Mouse (Mus musculus) midbrain, embryonic 16.5 days (tissue): ENCODE measurements around the gene Trpc6. TPM values are rescaled to one million over a fixed set of nuclear protein-coding genes. Genes with fewer than 3 reads are reported as not detected.

Experiments used
- ATAC-seq: fragments of 200-750 bp; cut with Nextera tagmentation; 2 replicates; pipeline ENCODE4 v1.8.0; 2017; ENCODE audit warnings: moderate TSS enrichment
- H3K27ac ChIP-seq: fragments of 300-500 bp; sonication (generic); 2 replicates; pipeline ENCODE4 v1.5.1; 2014; ENCODE audit warnings: mild to moderate bottlenecking, low read length, mixed read lengths
- H3K27me3 ChIP-seq: fragments of 300-500 bp; sonication (generic); 2 replicates; pipeline ENCODE4 v1.6.1; 2014; ENCODE audit warnings: low read depth, low read length, mixed read lengths; ENCODE audit not compliant: control insufficient read depth, insufficient read depth
- H3K36me3 ChIP-seq: fragments of 300-500 bp; sonication (generic); 2 replicates; pipeline ENCODE4 v1.6.1; 2014; ENCODE audit warnings: mild to moderate bottlenecking, low read length, moderate library complexity, mixed read lengths; ENCODE audit not compliant: control insufficient read depth, insufficient read depth
- H3K4me1 ChIP-seq: fragments of 300-500 bp; sonication (generic); 2 replicates; pipeline ENCODE4 v1.6.1; 2014; ENCODE audit warnings: mild to moderate bottlenecking, low read length, mixed read lengths; ENCODE audit not compliant: control insufficient read depth, insufficient read depth
- H3K4me2 ChIP-seq: fragments of 300-500 bp; sonication (generic); 2 replicates; pipeline ENCODE4 v1.6.1; 2014; ENCODE audit warnings: mild to moderate bottlenecking, low read length, mixed read lengths
- H3K4me3 ChIP-seq: fragments of 300-500 bp; sonication (generic); 2 replicates; pipeline ENCODE4 v1.5.1; 2014; ENCODE audit warnings: low read depth, mild to moderate bottlenecking, low read length, moderate library complexity, mixed read lengths
- H3K9ac ChIP-seq: fragments of 300-500 bp; sonication (generic); 2 replicates; pipeline ENCODE4 v1.6.1; 2014; ENCODE audit warnings: low read depth, low read length, mixed read lengths
- H3K9me3 ChIP-seq: fragments of 300-500 bp; sonication (generic); replicated peaks from 2 replicates; pipeline ENCODE4 v1.6.1; 2014; ENCODE audit warnings: mild to moderate bottlenecking, low read length, mixed read lengths; ENCODE audit not compliant: control insufficient read depth, poor library complexity, severe bottlenecking
- WGBS: fragments of 180-500 bp; shearing (Covaris S2); extraction: QIAGEN DNeasy Blood & Tissue Kit; methylation state at CpG from one replicate; pipeline ENCODE4 v1.1.7; 2014; 5-methylcytosine and 5-hydroxymethylcytosine counted together
- polyA plus RNA-seq: library from polyadenylated mRNA; unstranded; fragments of >200 nt; fragmentation: Nextera tagmentation; extraction: Ambion mirVana; gene quantifications from 2 replicates; pipeline ENCODE4 v1.2.1, GENCODE M21; 2015

Trpc6 gene
- 0.49 and 0.76 TPM in 2 replicates for polyA plus RNA-seq

DNA sequence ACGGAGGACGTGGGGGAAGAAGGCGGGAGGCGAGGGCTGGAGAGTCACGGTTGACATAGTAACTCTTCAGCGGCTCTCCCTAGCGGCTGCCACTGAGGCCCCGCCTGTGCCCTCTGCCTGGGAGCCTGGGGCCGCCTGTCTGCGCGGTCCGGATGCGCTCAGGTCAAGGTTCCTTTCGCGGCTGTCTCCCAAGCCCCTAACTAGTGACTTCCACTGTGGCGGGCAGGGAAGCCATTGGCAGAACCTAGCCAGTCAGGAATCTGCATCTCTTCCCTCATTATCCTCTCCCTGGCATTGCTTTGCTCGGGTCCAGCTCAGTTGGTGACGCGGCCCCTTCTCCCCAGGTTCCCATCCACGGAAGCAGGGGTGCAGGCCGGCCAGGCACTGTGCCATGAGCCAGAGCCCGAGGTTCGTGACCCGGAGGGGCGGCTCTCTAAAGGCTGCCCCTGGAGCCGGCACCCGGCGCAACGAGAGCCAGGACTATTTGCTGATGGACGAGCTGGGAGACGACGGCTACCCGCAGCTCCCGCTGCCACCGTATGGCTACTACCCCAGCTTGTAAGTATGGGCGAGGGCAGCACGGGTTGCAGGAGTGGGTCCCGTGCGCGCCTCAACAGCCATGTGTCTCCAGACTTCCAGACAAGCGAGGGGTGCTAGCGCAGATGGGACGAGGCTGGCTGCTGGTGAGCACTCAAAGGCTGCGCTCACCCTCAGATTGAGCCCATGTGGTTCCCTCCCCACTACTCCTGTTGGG is at the start of gene Trpc6:
Gene Trpc6 (plus strand): TSS at position 102 of the 754 bp plus-strand sequence.
- WGBS: under 1% methylated on average over 43 of the region's 44 CpGs
- H3K27me3 ChIP-seq: no peaks in the 10 kb centered on the region
- peak within 1 kb of the TSS; percentile 67 for H3K4me3 ChIP-seq
- H3K4me1 ChIP-seq: peaks cover 8% of the 10 kb centered on the region; the same call in 1 of the 2 replicates
- no peaks in the 10 kb centered on the region for H3K9me3 ChIP-seq
- peak within 1 kb of the TSS; percentile 99 for H3K4me2 ChIP-seq
- ATAC-seq: peak; percentile 95
- H3K9ac ChIP-seq: peak within 1 kb of the TSS; percentile 73
- H3K27ac ChIP-seq: no peak within 1 kb of the TSS
- no peaks in the 10 kb centered on the region for H3K36me3 ChIP-seq

DNA sequence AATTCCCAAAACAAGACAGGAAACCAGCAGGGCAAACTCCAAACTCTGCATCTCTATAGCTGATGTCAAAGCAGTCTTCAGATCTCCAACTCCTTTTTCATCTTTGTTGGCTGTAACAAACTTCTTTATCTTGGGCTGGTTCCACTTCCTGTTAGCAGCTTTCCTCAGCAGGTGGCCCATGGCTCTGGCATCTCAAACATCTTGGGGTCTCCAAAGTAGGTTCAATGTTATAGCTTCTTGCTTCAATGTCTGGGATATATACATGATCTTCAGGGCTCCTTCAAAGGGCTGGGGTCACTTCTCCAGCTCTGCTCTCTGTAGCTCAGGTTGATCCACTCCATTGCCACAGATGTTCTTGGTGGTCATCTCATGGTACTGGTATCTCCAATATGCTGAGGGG is 23.0 kb upstream of the Trpc6 start:
- no peaks in the 10 kb centered on the region for H3K27me3 ChIP-seq
- H3K4me3 ChIP-seq: no peak overlapping the region
- no peaks in the 10 kb centered on the region for H3K9me3 ChIP-seq
- H3K4me2 ChIP-seq: no peak overlapping the region
- H3K4me1 ChIP-seq: no peaks in the 10 kb centered on the region
- no peak overlapping the region for H3K27ac ChIP-seq
- no peak for ATAC-seq
- H3K36me3 ChIP-seq: no peaks in the 10 kb centered on the region
- H3K9ac ChIP-seq: no peak overlapping the region

DNA sequence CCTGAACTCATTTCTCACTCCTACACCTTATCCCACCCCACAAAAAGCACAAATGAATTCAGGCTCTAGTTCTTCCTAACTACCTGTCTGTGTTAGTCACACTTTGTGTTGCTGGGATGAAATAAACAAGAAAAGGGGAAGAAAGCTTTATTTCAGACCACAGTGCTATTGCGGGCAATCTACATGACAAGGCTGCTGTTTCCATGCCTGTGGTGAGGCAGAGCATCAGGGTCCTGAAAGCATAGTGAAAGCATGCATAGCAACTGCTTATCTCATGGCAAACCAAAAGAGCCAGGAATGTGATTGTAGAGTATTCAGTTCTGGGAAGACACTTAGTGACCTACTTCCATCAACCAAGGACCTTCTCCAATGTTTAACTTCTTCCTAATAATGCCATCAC is 10.3 kb upstream of the Trpc6 start:
- Histone ChIP-seq H3K36me3 (no peaks in the 10 kb centered on the region), H3K4me3 (no peak overlapping the region), H3K4me1 (no peaks in the 10 kb centered on the region), H3K9ac (no peak overlapping the region), H3K4me2 (no peak overlapping the region), H3K27ac (no peak overlapping the region), H3K27me3 (no peaks in the 10 kb centered on the region), H3K9me3 (no peaks in the 10 kb centered on the region)
- no peak for ATAC-seq
- WGBS: 96% methylated on average over 1 of the region's 1 CpGs

GRCm38 (mm10) chr9:8545236-8545635 is 1.3 kb downstream of the Trpc6 start:
- Histone ChIP-seq H3K4me2 (no peak overlapping the region), H3K9ac (no peak overlapping the region), H3K9me3 (no peaks in the 10 kb centered on the region), H3K36me3 (no peaks in the 10 kb centered on the region), H3K27me3 (no peaks in the 10 kb centered on the region), H3K27ac (no peak overlapping the region), H3K4me3 (no peak overlapping the region), H3K4me1 (peaks cover 8% of the 10 kb centered on the region; the same call in 1 of the 2 replicates)
- WGBS: 85% methylated on average over 2 of the region's 2 CpGs
- ATAC-seq: no peak

DNA sequence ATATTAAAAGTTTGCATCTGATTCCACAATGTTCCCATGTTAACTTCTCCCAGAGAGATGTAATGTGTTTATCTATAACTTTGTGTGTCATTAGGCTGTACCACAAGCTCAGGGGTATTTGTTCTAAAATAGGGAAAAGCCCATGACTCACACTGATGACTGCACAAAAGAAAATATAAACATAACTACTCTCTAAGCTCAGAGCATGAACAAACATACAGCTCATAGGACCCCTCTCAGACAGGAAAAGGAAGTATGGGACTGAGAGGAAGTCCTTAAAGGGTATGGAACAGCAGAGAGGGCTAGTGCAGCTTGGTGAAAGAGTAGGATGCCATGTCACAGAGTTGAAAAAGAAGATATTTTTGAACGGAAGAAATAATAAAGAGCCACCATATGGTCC is 14.6 kb downstream of the Trpc6 start:
- ATAC-seq: no peak
- 78% methylated on average over 1 of the region's 1 CpGs for WGBS
- H3K27me3 ChIP-seq: no peaks in the 10 kb centered on the region

DNA sequence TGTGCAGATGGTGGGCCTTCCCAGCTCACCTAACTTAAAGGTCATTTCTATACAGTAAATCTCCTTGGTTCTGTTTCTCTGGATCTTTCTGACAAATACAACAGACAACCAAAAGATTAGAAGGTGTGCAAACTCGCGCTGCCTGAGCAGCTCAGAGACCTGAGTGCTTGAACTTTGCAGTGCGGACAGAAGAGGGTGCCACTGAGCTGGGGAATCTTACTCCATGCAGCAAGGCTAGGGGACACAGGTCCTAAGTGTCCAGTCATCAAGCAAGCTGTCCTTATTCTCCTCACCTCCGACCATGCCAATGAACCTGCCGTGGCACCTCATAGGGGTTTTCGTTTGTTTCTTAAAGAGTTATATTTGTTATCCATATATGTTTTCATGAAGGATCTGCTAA is 48.7 kb downstream of the Trpc6 start:
- Histone ChIP-seq H3K27ac (no peak overlapping the region), H3K4me3 (no peak overlapping the region), H3K9ac (no peak overlapping the region), H3K9me3 (no peaks in the 10 kb centered on the region), H3K4me2 (no peak overlapping the region), H3K4me1 (no peaks in the 10 kb centered on the region), H3K27me3 (no peaks in the 10 kb centered on the region), H3K36me3 (no peaks in the 10 kb centered on the region)
- ATAC-seq: no peak
- 50% methylated on average over 6 of the region's 6 CpGs for WGBS

More for the DNA sequence above, 14.6 kb downstream of the Trpc6 start:
- Histone ChIP-seq H3K27ac (no peak overlapping the region), H3K9me3 (no peaks in the 10 kb centered on the region), H3K36me3 (no peaks in the 10 kb centered on the region), H3K4me1 (no peaks in the 10 kb centered on the region), H3K9ac (no peak overlapping the region), H3K4me3 (no peak overlapping the region), H3K4me2 (no peak overlapping the region)

GRCm38 (mm10) chr9:8597089-8597488 is 53.1 kb downstream of the Trpc6 start:
- no peaks in the 10 kb centered on the region for H3K27me3 ChIP-seq
- H3K9ac ChIP-seq: no peak overlapping the region
- no peak overlapping the region for H3K27ac ChIP-seq
- H3K36me3 ChIP-seq: no peaks in the 10 kb centered on the region
- no peak overlapping the region for H3K4me3 ChIP-seq
- WGBS: 48% methylated on average over 1 of the region's 1 CpGs
- no peaks in the 10 kb centered on the region for H3K4me1 ChIP-seq
- no peaks in the 10 kb centered on the region for H3K9me3 ChIP-seq
- ATAC-seq: no peak
- H3K4me2 ChIP-seq: no peak overlapping the region

- H3K36me3 ChIP-seq: no peaks in the 10 kb centered on the region
- H3K9me3 ChIP-seq: no peaks in the 10 kb centered on the region
- H3K27me3 ChIP-seq: no peaks in the 10 kb centered on the region
- ATAC-seq: no peak
- H3K9ac ChIP-seq: no peak overlapping the region
- no peak overlapping the region for H3K27ac ChIP-seq
- H3K4me1 ChIP-seq: no peaks in the 10 kb centered on the region
- H3K4me3 ChIP-seq: no peak overlapping the region
- no peak overlapping the region for H3K4me2 ChIP-seq
Observed at GRCm38 (mm10) chr9:8606816-8607491, 63.0 kb downstream of the Trpc6 start.

- ATAC-seq: peak; percentile 54; the same call in 1 of the 2 replicates
- 0 out of 2 replicates have a peak, but pooled peaks cover 2% of the 10 kb centered on the region for H3K4me1 ChIP-seq
- H3K36me3 ChIP-seq: no peaks in the 10 kb centered on the region
- 29% methylated on average over 2 of the region's 2 CpGs for whole genome bisulfite sequencing
- H3K9ac ChIP-seq: no peak overlapping the region
- no peaks in the 10 kb centered on the region for H3K9me3 ChIP-seq
- H3K4me3 ChIP-seq: no peak overlapping the region
- no peaks in the 10 kb centered on the region for H3K27me3 ChIP-seq
- H3K4me2 ChIP-seq: no peak overlapping the region
- no peak overlapping the region for H3K27ac ChIP-seq
Observed at GRCm38 (mm10) chr9:8634344-8634743, 90.4 kb downstream of the Trpc6 start.
